Mouse (Mus musculus) naive thymus-derived CD4-positive, alpha-beta T cell, adult 2 months (primary cell): ENCODE data around the gene Epor.

Experiments used
- DNase-seq: peaks from one replicate; pipeline ENCODE4 v3.0.0-alpha.2; 2011; ENCODE audit warnings: low read depth

Epor gene

GRCm38 (mm10) chr9:21936692-21937570 is 26.4 kb downstream of the Epor start, which contains the start of gene Plppr2:
Plppr2 (plus strand) TSS chr9:21937033.
- peak; percentile 83 for DNase-seq

- no peak for DNase-seq
Measured at GRCm38 (mm10) chr9:21935466-21936131, 27.7 kb downstream of the Epor start.

GRCm38 (mm10) chr9:21934021-21934420 is 29.3 kb downstream of the Epor start:
- DNase-seq = no peak

GRCm38 (mm10) chr9:21932445-21933137 is 30.7 kb downstream of the Epor start:
- DNase-seq = no peak

- no peak for DNase-seq
Measured at GRCm38 (mm10) chr9:21932006-21932405, 31.3 kb downstream of the Epor start.

- DNase-seq = no peak
Measured at GRCm38 (mm10) chr9:21929208-21929607, 34.1 kb downstream of the Epor start.

- DNase-seq = no peak
Measured at GRCm38 (mm10) chr9:21927208-21927753, 36.0 kb downstream of the Epor start, which contains the start of the genes Ccdc159 and Tmem205. Ccdc159 (plus strand) TSS chr9:21927471. Tmem205 (minus strand) TSS chr9:21927556.

GRCm38 (mm10) chr9:21926784-21927183 is 36.5 kb downstream of the Epor start:
- no peak for DNase-seq

- no peak for DNase-seq
Measured at GRCm38 (mm10) chr9:21926155-21926554, 37.2 kb downstream of the Epor start.

- no peak for DNase-seq
Measured at GRCm38 (mm10) chr9:21925506-21925905, 37.8 kb downstream of the Epor start.

- no peak for DNase-seq
Measured at GRCm38 (mm10) chr9:21925034-21925433, 38.3 kb downstream of the Epor start.

GRCm38 (mm10) chr9:21924099-21924493 is 39.2 kb downstream of the Epor start:
- no peak for DNase-seq

- no peak for DNase-seq
Measured at GRCm38 (mm10) chr9:21923490-21924098, 39.7 kb downstream of the Epor start.

- no peak for DNase-seq
Measured at GRCm38 (mm10) chr9:21923036-21923435, 40.3 kb downstream of the Epor start.

GRCm38 (mm10) chr9:21918692-21919384 is 44.5 kb downstream of the Epor start:
- DNase-seq = no peak

- peak; percentile 96 for DNase-seq
Measured at GRCm38 (mm10) chr9:21918035-21918592, 45.2 kb downstream of the Epor start, which contains the start of gene Rab3d. Rab3d (minus strand) TSS chr9:21918192.

GRCm38 (mm10) chr9:21917493-21918034 is 45.7 kb downstream of the Epor start:
- no peak for DNase-seq

GRCm38 (mm10) chr9:21916851-21917492 is 46.3 kb downstream of the Epor start:
- no peak for DNase-seq

GRCm38 (mm10) chr9:21909474-21910223 is 53.7 kb downstream of the Epor start:
- peak; percentile 33 for DNase-seq
